In genomic region chr7:93079420-93079784, GRCm38 (mm10) we compare ENCODE assay signal across 10 mouse cellular contexts. TPM values are rescaled to one million over a fixed set of nuclear protein-coding genes. Genes with fewer than 3 reads are reported as not detected.
A peak's percentile ranks its signal among the peaks of the same experiment; 100 is the strongest.
DNase-seq lines count a peak whose midpoint lies in the region; ATAC-seq lines count a peak whose summit lies in the region.
"Had no signal": no experiment of that assay in that cellular context is flagged by ENCODE, and none has a peak within 500 bp of the region (broad histone marks: within the 10 kb centered on the region; RNA-seq: fewer than 3 reads in every experiment).

No protein-coding gene starts in this region.

- peak overlapping the region; percentile 91 for H3K4me2 ChIP-seq in heart, embryonic 16.5 days (ENCODE audit: low read depth, low read length)
- peak overlapping the region; percentile 71 for H3K4me2 ChIP-seq in embryonic facial prominence, embryonic 11.5 days (ENCODE audit: low read depth, low read length)
- peak overlapping the region; percentile 62 for H3K4me2 ChIP-seq in hindbrain, embryonic 15.5 days
- peak overlapping the region; percentile 87 for H3K4me2 ChIP-seq in midbrain, embryonic 13.5 days (replicated peaks)

- peaks cover 35% of the 10 kb centered on the region for H3K27me3 ChIP-seq in heart, embryonic 16.5 days (ENCODE audit: control insufficient read depth, insufficient read depth, low read length)
- no peaks in the 10 kb centered on the region for H3K27me3 ChIP-seq in embryonic facial prominence, embryonic 11.5 days (ENCODE audit: control insufficient read depth, insufficient read depth, low read length)
- no peaks in the 10 kb centered on the region for H3K27me3 ChIP-seq in hindbrain, embryonic 15.5 days
- H3K27me3 ChIP-seq in midbrain, embryonic 13.5 days = no peaks in the 10 kb centered on the region; the same call in 1 of the 2 replicates
- H3K27me3 ChIP-seq: CH12.LX had no signal

- H3K4me1 ChIP-seq in heart, embryonic 16.5 days (ENCODE audit: control insufficient read depth, insufficient read depth, low read length) = peaks cover 4% of the 10 kb centered on the region; the same call in 1 of the 2 replicates
- no peaks in the 10 kb centered on the region for H3K4me1 ChIP-seq in embryonic facial prominence, embryonic 11.5 days (ENCODE audit: control insufficient read depth, insufficient read depth, low read length)
- H3K4me1 ChIP-seq in hindbrain, embryonic 15.5 days (replicated peaks) = peaks cover 29% of the 10 kb centered on the region
- H3K4me1 ChIP-seq in midbrain, embryonic 13.5 days (replicated peaks) = peaks cover 60% of the 10 kb centered on the region

- peak overlapping the region; percentile 70 for H3K9ac ChIP-seq in heart, embryonic 16.5 days (ENCODE audit: low read length)
- H3K9ac ChIP-seq in embryonic facial prominence, embryonic 11.5 days (replicated peaks; ENCODE audit: low read length) = no peak overlapping the region; the same call in 1 of the 2 replicates
- peak overlapping the region; percentile 85 for H3K9ac ChIP-seq in hindbrain, embryonic 15.5 days
- peak overlapping the region; percentile 86 for H3K9ac ChIP-seq in midbrain, embryonic 13.5 days (replicated peaks)

- H3K9me3 ChIP-seq in heart, embryonic 16.5 days (replicated peaks; ENCODE audit: control insufficient read depth, low read length) = no peaks in the 10 kb centered on the region
- no peaks in the 10 kb centered on the region for H3K9me3 ChIP-seq in embryonic facial prominence, embryonic 11.5 days (replicated peaks; ENCODE audit: control insufficient read depth, low read length)
- no peaks in the 10 kb centered on the region for H3K9me3 ChIP-seq in hindbrain, embryonic 15.5 days
- H3K9me3 ChIP-seq in midbrain, embryonic 13.5 days = no peaks in the 10 kb centered on the region

- peak overlapping the region; percentile 71 for H3K4me3 ChIP-seq in heart, embryonic 16.5 days (ENCODE audit: low read length)
- H3K4me3 ChIP-seq in embryonic facial prominence, embryonic 11.5 days (ENCODE audit: low read depth, low read length) = peak overlapping the region; percentile 65
- H3K4me3 ChIP-seq in hindbrain, embryonic 15.5 days = peak overlapping the region; percentile 91
- peak overlapping the region; percentile 82 for H3K4me3 ChIP-seq in midbrain, embryonic 13.5 days (replicated peaks)

- 31% methylated on average over 7 of the region's 7 CpGs for WGBS in heart, embryonic 16.5 days
- WGBS in embryonic facial prominence, embryonic 11.5 days = 23% methylated on average over 7 of the region's 7 CpGs
- 12% methylated on average over 7 of the region's 7 CpGs for WGBS in hindbrain, embryonic 15.5 days
- WGBS in midbrain, embryonic 13.5 days = 11% methylated on average over 7 of the region's 7 CpGs

- no peak overlapping the region for H3K27ac ChIP-seq in heart, embryonic 16.5 days (ENCODE audit: low read length)
- H3K27ac ChIP-seq in embryonic facial prominence, embryonic 11.5 days (replicated peaks; ENCODE audit: low read depth, low read length) = no peak overlapping the region
- peak overlapping the region; percentile 85; the same call in 1 of the 2 replicates for H3K27ac ChIP-seq in hindbrain, embryonic 15.5 days (replicated peaks)
- 0 out of 2 replicates have a peak overlapping the region, but pooled peaks have one; percentile 25 for H3K27ac ChIP-seq in midbrain, embryonic 13.5 days

- ATAC-seq in heart, embryonic 16.5 days (replicated peaks; ENCODE audit: extremely low read depth, insufficient read depth, low FRiP score) = no peak
- ATAC-seq in embryonic facial prominence, embryonic 11.5 days (replicated peaks; ENCODE audit: insufficient number of reproducible peaks, low FRiP score, low TSS enrichment, low read depth) = peak; percentile 6
- ATAC-seq in hindbrain, embryonic 15.5 days (ENCODE audit: low FRiP score, low read depth) = peak; percentile 57; the same call in 1 of the 2 replicates
- ATAC-seq in midbrain, embryonic 13.5 days = peak; percentile 37

- DNase-seq in heart, adult 8-10 months (ENCODE audit: low spot score) = no peak
- no peak for DNase-seq in embryonic facial prominence, embryonic 11.5 days (ENCODE audit: low spot score)
- DNase-seq in layer of hippocampus, adult 8-10 months (ENCODE audit: low spot score in 2 of 2) = no peak
- DNase-seq in urinary bladder, postnatal 36 days (ENCODE audit: low spot score in 2 of 2) = no peak
- no peak for DNase-seq in kidney, adult 8-10 months
- DNase-seq: thymus, adult 2 months had no signal

- H3K36me3 ChIP-seq in heart, embryonic 16.5 days (ENCODE audit: control insufficient read depth, insufficient read depth) = no peaks in the 10 kb centered on the region
- H3K36me3 ChIP-seq in embryonic facial prominence, embryonic 11.5 days (replicated peaks; ENCODE audit: control insufficient read depth, insufficient read depth, low read depth, low read length) = no peaks in the 10 kb centered on the region
- H3K36me3 ChIP-seq in hindbrain, embryonic 15.5 days = no peaks in the 10 kb centered on the region
- H3K36me3 ChIP-seq in midbrain, embryonic 13.5 days = no peaks in the 10 kb centered on the region

RNA-seq across cellular contexts. Expression of gene Fam181b, which starts 0.3 kb away (rescaled TPM):
- polyA plus RNA-seq in heart, embryonic 16.5 days (2015; fragmentation: Nextera tagmentation; extraction: Ambion mirVana) = 3.2 and 3.9 TPM in 2 replicates
- 1 to 10 TPM; 3.5 to 4.3 (median 4.1) TPM for total RNA-seq in heart, adult 8-10 months (2022)
- 7.1 and 8.1 TPM in 2 replicates for polyA plus RNA-seq in embryonic facial prominence, embryonic 11.5 days (2014; fragmentation: Nextera tagmentation; extraction: Ambion mirVana)
- polyA plus RNA-seq in hindbrain, embryonic 15.5 days (2015; fragmentation: Nextera tagmentation; extraction: Ambion mirVana) = 57.1 and 65.4 TPM in 2 replicates
- 27.5 and 37.5 TPM in 2 replicates for polyA plus RNA-seq in midbrain, embryonic 13.5 days (2015; fragmentation: Nextera tagmentation; extraction: Ambion mirVana)
- 10 to 100 TPM; 16.6 to 21.8 (median 19.6) TPM for total RNA-seq in layer of hippocampus, adult 8-10 months (2022)
- total RNA-seq: CH12.LX had no signal

Comparison
In these comparisons a context has a peak if more than half of its experiments do, and no peak if none do; other contexts are left out.
1. H3K27ac ChIP-seq: peak in hindbrain, embryonic 15.5 days (single experiment) and midbrain, embryonic 13.5 days (single experiment); none in heart, embryonic 16.5 days (single experiment) and embryonic facial prominence, embryonic 11.5 days (single experiment).
2. Peak in every context shown above with its lines, with median percentiles within 50 percentile points of each other: H3K4me2 ChIP-seq and H3K4me3 ChIP-seq.